Mouse (Mus musculus): ENCODE results near the gene Fkbp11. TPM values are rescaled to one million over a fixed set of nuclear protein-coding genes. Genes with fewer than 3 reads are reported as not detected.

The Fkbp11 gene
- polyA plus RNA-seq, 1 experiment from 2014 or later = 20.4 TPM

DNA sequence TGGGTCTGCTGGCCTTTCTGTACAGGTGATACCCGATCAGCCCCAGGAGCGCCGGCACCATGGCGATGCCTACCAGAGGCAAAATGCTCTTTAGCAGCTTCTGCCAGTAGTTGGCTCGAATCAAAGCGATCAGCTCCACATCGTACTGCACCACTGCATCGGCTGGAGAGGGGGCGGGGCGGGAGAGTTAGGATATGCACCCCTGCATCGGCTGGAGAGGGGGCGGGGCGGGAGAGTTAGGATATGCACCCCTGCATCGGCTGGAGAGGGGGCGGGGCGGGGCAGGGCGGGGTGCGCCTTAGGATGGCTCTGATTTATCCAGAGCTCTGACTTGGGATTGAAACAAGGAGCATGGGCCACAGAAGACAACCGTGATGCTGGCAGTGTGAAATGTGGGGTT is 3.6 kb downstream of the Fkbp11 start:
- Histone ChIP-seq H3K9ac (ENCODE audit: low read depth, low read length) (no peak overlapping the region), H3K4me2 (peak overlapping the region; percentile 14; the same call in 1 of the 2 replicates), H3K27me3 (ENCODE audit: control insufficient read depth, insufficient read depth, low read length) (peaks cover 10% of the 10 kb centered on the region), H3K4me1 (ENCODE audit: control insufficient read depth, insufficient read depth, low read length) (peaks cover 7% of the 10 kb centered on the region), H3K9me3 (replicated peaks; ENCODE audit: control insufficient read depth, low read length) (no peaks in the 10 kb centered on the region), H3K36me3 (ENCODE audit: control insufficient read depth, insufficient read depth, low read length) (no peaks in the 10 kb centered on the region), H3K27ac (ENCODE audit: low read depth, low read length) (no peak overlapping the region), H3K4me3 (ENCODE audit: low read depth, low read length) (no peak overlapping the region)
- ATAC-seq (replicated peaks; ENCODE audit: insufficient number of reproducible peaks, low FRiP score, low TSS enrichment) = no peak
- WGBS (ENCODE audit: insufficient replicate concordance) = 24% methylated on average over 19 of the region's 19 CpGs

- H3K9me3 ChIP-seq (replicated peaks; ENCODE audit: control insufficient read depth, low read length) = no peaks in the 10 kb centered on the region
- H3K4me2 ChIP-seq = peak overlapping the region; percentile 23
- no peak overlapping the region for H3K4me3 ChIP-seq (ENCODE audit: low read depth, low read length)
- ATAC-seq (replicated peaks; ENCODE audit: insufficient number of reproducible peaks, low FRiP score, low TSS enrichment) = no peak
- no peaks in the 10 kb centered on the region for H3K36me3 ChIP-seq (ENCODE audit: control insufficient read depth, insufficient read depth, low read length)
- WGBS (ENCODE audit: insufficient replicate concordance) = 41% methylated on average over 14 of the region's 14 CpGs
- no peak overlapping the region for H3K9ac ChIP-seq (ENCODE audit: low read depth, low read length)
- peaks cover 10% of the 10 kb centered on the region for H3K27me3 ChIP-seq (ENCODE audit: control insufficient read depth, insufficient read depth, low read length)
- H3K4me1 ChIP-seq (ENCODE audit: control insufficient read depth, insufficient read depth, low read length) = peaks cover 5% of the 10 kb centered on the region
- H3K27ac ChIP-seq (ENCODE audit: low read depth, low read length) = no peak overlapping the region
These were observed 5.1 kb downstream of the Fkbp11 start for GRCm38 (mm10) chr15:98722854-98723253.

DNA sequence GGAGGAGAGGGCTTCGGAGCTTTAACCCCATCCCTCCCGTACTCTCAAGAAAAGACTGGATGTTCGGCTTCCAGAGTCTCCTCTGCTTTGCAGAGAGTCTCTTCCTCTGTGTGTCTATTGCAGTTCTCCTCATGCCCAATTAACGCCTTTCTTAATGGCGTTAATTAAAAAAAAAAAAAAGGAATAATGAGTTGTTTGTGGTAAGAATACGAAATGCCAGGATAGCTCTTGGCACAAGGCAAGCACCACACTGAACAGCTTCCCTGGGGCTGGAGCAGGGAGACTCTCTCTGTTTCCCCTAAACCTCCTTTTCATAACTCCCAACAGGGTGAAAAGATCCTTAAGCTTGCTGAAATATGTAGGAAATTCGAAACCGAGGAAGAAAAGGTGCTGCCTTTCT is 5.8 kb downstream of the Fkbp11 start:
- Histone ChIP-seq H3K4me3 (ENCODE audit: low read depth, low read length) (no peak overlapping the region), H3K36me3 (ENCODE audit: control insufficient read depth, insufficient read depth, low read length) (no peaks in the 10 kb centered on the region), H3K9me3 (replicated peaks; ENCODE audit: control insufficient read depth, low read length) (no peaks in the 10 kb centered on the region), H3K9ac (ENCODE audit: low read depth, low read length) (no peak overlapping the region), H3K4me2 (no peak overlapping the region), H3K27ac (ENCODE audit: low read depth, low read length) (no peak overlapping the region), H3K4me1 (ENCODE audit: control insufficient read depth, insufficient read depth, low read length) (peaks cover 5% of the 10 kb centered on the region), H3K27me3 (ENCODE audit: control insufficient read depth, insufficient read depth, low read length) (peaks cover 10% of the 10 kb centered on the region)
- ATAC-seq (replicated peaks; ENCODE audit: insufficient number of reproducible peaks, low FRiP score, low TSS enrichment) = no peak
- WGBS (ENCODE audit: insufficient replicate concordance) = 74% methylated on average over 8 of the region's 8 CpGs

GRCm38 (mm10) chr15:98717301-98717700 is 10.7 kb downstream of the Fkbp11 start:
- no peak for ATAC-seq (replicated peaks; ENCODE audit: insufficient number of reproducible peaks, low FRiP score, low TSS enrichment)
- WGBS (ENCODE audit: insufficient replicate concordance) = 52% methylated on average over 16 of the region's 16 CpGs
- no peaks in the 10 kb centered on the region for H3K9me3 ChIP-seq (replicated peaks; ENCODE audit: control insufficient read depth, low read length)

GRCm38 (mm10) chr15:98714230-98714652 is 13.8 kb downstream of the Fkbp11 start:
- ATAC-seq (replicated peaks; ENCODE audit: insufficient number of reproducible peaks, low FRiP score, low TSS enrichment) = no peak
- no peaks in the 10 kb centered on the region for H3K9me3 ChIP-seq (replicated peaks; ENCODE audit: control insufficient read depth, low read length)
- WGBS (ENCODE audit: insufficient replicate concordance) = 62% methylated on average over 5 of the region's 5 CpGs
- no peaks in the 10 kb centered on the region for H3K36me3 ChIP-seq (ENCODE audit: control insufficient read depth, insufficient read depth, low read length)
- no peak overlapping the region for H3K27ac ChIP-seq (ENCODE audit: low read depth, low read length)
- H3K4me3 ChIP-seq (ENCODE audit: low read depth, low read length) = no peak overlapping the region
- no peaks in the 10 kb centered on the region for H3K4me1 ChIP-seq (ENCODE audit: control insufficient read depth, insufficient read depth, low read length)
- H3K4me2 ChIP-seq = no peak overlapping the region
- H3K9ac ChIP-seq (ENCODE audit: low read depth, low read length) = no peak overlapping the region
- no peaks in the 10 kb centered on the region for H3K27me3 ChIP-seq (ENCODE audit: control insufficient read depth, insufficient read depth, low read length)

More at GRCm38 (mm10) chr15:98717301-98717700, 10.7 kb downstream of the Fkbp11 start:
- Histone ChIP-seq H3K4me2 (no peak overlapping the region), H3K4me3 (ENCODE audit: low read depth, low read length) (no peak overlapping the region), H3K27me3 (ENCODE audit: control insufficient read depth, insufficient read depth, low read length) (peaks cover 4% of the 10 kb centered on the region; the same call in 1 of the 2 replicates), H3K36me3 (ENCODE audit: control insufficient read depth, insufficient read depth, low read length) (no peaks in the 10 kb centered on the region), H3K27ac (ENCODE audit: low read depth, low read length) (no peak overlapping the region), H3K9ac (ENCODE audit: low read depth, low read length) (no peak overlapping the region), H3K4me1 (ENCODE audit: control insufficient read depth, insufficient read depth, low read length) (no peaks in the 10 kb centered on the region)

DNA sequence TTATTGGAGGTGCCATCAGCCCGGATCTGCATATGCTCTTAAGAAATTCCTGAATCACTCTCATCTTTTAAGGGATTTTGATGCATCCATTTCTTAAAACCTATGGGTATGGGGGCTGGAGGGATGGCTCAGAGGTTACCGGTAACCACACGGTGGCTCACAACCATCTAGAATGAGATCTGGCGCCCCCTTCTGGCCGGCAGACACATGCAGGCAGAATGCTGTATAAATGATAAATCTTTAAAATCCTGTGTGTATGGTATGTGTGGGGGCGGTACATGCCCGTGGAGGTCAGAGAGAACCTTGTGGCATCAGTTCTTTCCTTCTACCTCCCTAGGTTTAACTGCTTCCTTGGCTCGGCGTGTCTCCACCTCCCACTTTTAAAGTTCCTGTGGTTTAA is 17.6 kb downstream of the Fkbp11 start:
- H3K9me3 ChIP-seq (replicated peaks; ENCODE audit: control insufficient read depth, low read length) = no peaks in the 10 kb centered on the region
- ATAC-seq (replicated peaks; ENCODE audit: insufficient number of reproducible peaks, low FRiP score, low TSS enrichment) = no peak
- H3K27me3 ChIP-seq (ENCODE audit: control insufficient read depth, insufficient read depth, low read length) = peaks cover 4% of the 10 kb centered on the region; the same call in 1 of the 2 replicates

GRCm38 (mm10) chr15:98707766-98708372 is 20.1 kb downstream of the Fkbp11 start, which contains the start of gene Ccdc65:
TSS of gene Ccdc65 (plus strand) at chr15:98708207.
- no peak within 1 kb of the TSS for H3K9ac ChIP-seq (ENCODE audit: low read depth, low read length)
- no peak for ATAC-seq (replicated peaks; ENCODE audit: insufficient number of reproducible peaks, low FRiP score, low TSS enrichment)
- no peaks in the 10 kb centered on the region for H3K36me3 ChIP-seq (ENCODE audit: control insufficient read depth, insufficient read depth, low read length)
- 22% methylated on average over 16 of the region's 16 CpGs for WGBS (ENCODE audit: insufficient replicate concordance)
- H3K4me3 ChIP-seq (ENCODE audit: low read depth, low read length) = peak within 1 kb of the TSS; percentile 35
- H3K4me1 ChIP-seq (ENCODE audit: control insufficient read depth, insufficient read depth, low read length) = no peaks in the 10 kb centered on the region; the same call in 1 of the 2 replicates
- H3K4me2 ChIP-seq = peak within 1 kb of the TSS; percentile 66
- H3K27ac ChIP-seq (ENCODE audit: low read depth, low read length) = no peak within 1 kb of the TSS
- H3K27me3 ChIP-seq (ENCODE audit: control insufficient read depth, insufficient read depth, low read length) = peaks cover 9% of the 10 kb centered on the region; the same call in 1 of the 2 replicates
- no peaks in the 10 kb centered on the region for H3K9me3 ChIP-seq (replicated peaks; ENCODE audit: control insufficient read depth, low read length)

More for the DNA sequence above, 17.6 kb downstream of the Fkbp11 start:
- Histone ChIP-seq H3K4me3 (ENCODE audit: low read depth, low read length) (no peak overlapping the region), H3K36me3 (ENCODE audit: control insufficient read depth, insufficient read depth, low read length) (no peaks in the 10 kb centered on the region), H3K4me1 (ENCODE audit: control insufficient read depth, insufficient read depth, low read length) (no peaks in the 10 kb centered on the region; the same call in 1 of the 2 replicates), H3K4me2 (no peak overlapping the region), H3K27ac (ENCODE audit: low read depth, low read length) (no peak overlapping the region), H3K9ac (ENCODE audit: low read depth, low read length) (no peak overlapping the region)
- 14% methylated on average over 9 of the region's 9 CpGs for WGBS (ENCODE audit: insufficient replicate concordance)

DNA sequence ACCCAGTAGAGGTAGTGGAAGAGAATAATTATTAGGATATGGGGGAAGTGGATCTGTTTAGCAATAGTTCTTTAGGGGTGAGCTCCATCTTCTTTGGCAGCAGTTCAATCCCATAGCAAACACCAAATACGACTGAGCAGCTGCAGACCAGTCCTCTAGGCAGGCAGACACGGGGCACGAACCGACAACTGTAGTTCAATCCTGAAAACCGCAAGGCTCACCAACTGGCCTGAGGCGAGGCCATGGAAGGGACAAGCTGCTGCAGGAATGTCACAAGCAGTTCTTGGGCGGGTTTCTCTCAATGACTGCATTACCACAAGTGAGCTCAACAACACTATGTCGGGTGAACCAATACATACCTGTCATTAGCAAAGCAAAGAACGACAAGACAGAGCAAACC is 23.7 kb downstream of the Fkbp11 start:
- H3K27ac ChIP-seq (ENCODE audit: low read depth, low read length) = no peak overlapping the region
- WGBS (ENCODE audit: insufficient replicate concordance) = 50% methylated on average over 9 of the region's 9 CpGs
- peaks cover 4% of the 10 kb centered on the region for H3K4me1 ChIP-seq (ENCODE audit: control insufficient read depth, insufficient read depth, low read length)
- peaks cover 40% of the 10 kb centered on the region for H3K27me3 ChIP-seq (ENCODE audit: control insufficient read depth, insufficient read depth, low read length)
- no peaks in the 10 kb centered on the region for H3K9me3 ChIP-seq (replicated peaks; ENCODE audit: control insufficient read depth, low read length)
- ATAC-seq (replicated peaks; ENCODE audit: insufficient number of reproducible peaks, low FRiP score, low TSS enrichment) = no peak
- no peak overlapping the region for H3K4me3 ChIP-seq (ENCODE audit: low read depth, low read length)
- H3K36me3 ChIP-seq (ENCODE audit: control insufficient read depth, insufficient read depth, low read length) = no peaks in the 10 kb centered on the region
- H3K9ac ChIP-seq (ENCODE audit: low read depth, low read length) = no peak overlapping the region
- no peak overlapping the region for H3K4me2 ChIP-seq
